Comparison of ENCODE assay signal across 8 mouse cellular contexts in the genomic region with DNA sequence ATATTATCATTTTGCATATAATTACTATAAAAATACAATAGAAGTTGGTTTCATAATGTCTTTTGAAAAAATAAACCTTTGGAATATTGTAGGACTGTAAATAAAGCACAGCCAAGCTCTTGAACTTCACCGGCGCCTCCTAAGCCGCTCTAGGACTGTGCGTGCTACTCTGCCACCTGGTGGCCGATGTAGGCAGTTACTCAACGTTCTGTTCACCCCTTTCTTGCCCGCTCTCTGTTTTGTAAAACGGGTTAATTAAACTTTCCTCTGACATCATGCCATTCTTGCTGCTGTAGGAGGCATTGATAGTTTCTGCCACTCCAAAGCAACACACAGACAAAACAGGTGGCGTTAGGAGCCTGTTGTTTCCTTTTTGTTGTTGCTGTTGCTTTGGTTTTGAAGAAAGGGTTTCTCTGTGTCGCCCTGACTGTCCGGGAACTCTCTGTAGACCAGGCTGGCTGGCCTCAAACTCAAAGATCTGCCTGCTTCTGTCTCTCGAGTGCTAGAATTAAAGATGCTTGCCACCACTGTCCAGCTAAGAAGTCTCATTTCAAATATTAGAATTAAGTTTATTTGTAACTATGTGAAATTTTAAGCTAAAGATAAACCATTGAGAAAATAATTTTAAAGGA. TPM values are rescaled to one million over a fixed set of nuclear protein-coding genes. Genes with fewer than 3 reads are reported as not detected.
A peak's percentile ranks its signal among the peaks of the same experiment; 100 is the strongest.
DNase-seq lines count a peak whose midpoint lies in the region; ATAC-seq and TF ChIP-seq lines count a peak whose summit lies in the region.

No protein-coding gene starts in this region.

- no peak overlapping the region for H3K4me3 ChIP-seq in ES-E14 (ENCODE audit: insufficient read depth in 1 of 2, low read depth in 1 of 2, low read length in 2 of 2, poor library complexity in 1 of 2, severe bottlenecking in 1 of 2)
- no peak overlapping the region for H3K4me3 ChIP-seq in lung, postnatal 0 days (ENCODE audit: low read depth, low read length)

- H3K36me3 ChIP-seq in ES-E14 (ENCODE audit: control insufficient read depth, insufficient read depth, low read length, poor library complexity, severe bottlenecking): no peaks in the 10 kb centered on the region
- no peaks in the 10 kb centered on the region for H3K36me3 ChIP-seq in lung, postnatal 0 days (ENCODE audit: insufficient read depth, low read length)

- peak; percentile 94 for TF ChIP-seq CTCF in lung, postnatal 0 days (IDR thresholded peaks at IDR 0.05)

- no peaks in the 10 kb centered on the region for H3K9me3 ChIP-seq in ES-E14 (ENCODE audit: control insufficient read depth, insufficient read depth, low read depth, low read length)
- no peaks in the 10 kb centered on the region for H3K9me3 ChIP-seq in lung, postnatal 0 days (ENCODE audit: low read length)

- no peak for TF ChIP-seq EP300 in lung, postnatal 0 days (IDR thresholded peaks at IDR 0.05)

- no peak overlapping the region for H3K9ac ChIP-seq in ES-E14 (ENCODE audit: insufficient read depth, low read depth, low read length, poor library complexity, severe bottlenecking)
- no peak overlapping the region for H3K9ac ChIP-seq in lung, postnatal 0 days (replicated peaks; ENCODE audit: low read depth)

- H3K4me1 ChIP-seq in ES-E14 (ENCODE audit: control insufficient read depth in 2 of 2, insufficient read depth in 2 of 2, low read length in 2 of 2, poor library complexity in 1 of 2): peaks cover 0 to 4% of the 10 kb centered on the region in 2 experiments; a peak in 1 of 4 replicates
- no peaks in the 10 kb centered on the region for H3K4me1 ChIP-seq in lung, postnatal 0 days (ENCODE audit: insufficient read depth, low read depth, low read length)

- no peaks in the 10 kb centered on the region for H3K27me3 ChIP-seq in lung, postnatal 0 days (replicated peaks; ENCODE audit: insufficient read depth, low read length)

- H3K4me2 ChIP-seq in lung, postnatal 0 days (replicated peaks; ENCODE audit: low read depth, low read length): no peak overlapping the region

- in situ Hi-C loops in ES-E14 (cut with MboI; ENCODE audit: low sequenced_read_pairs in 2 of 2, unreplicated experiment in 2 of 2): loop anchor here (5.0 to 25.0 kb wide), 2 partner anchors 260 to 300 kb away; no protein-coding TSS in a partner anchor

- WGBS in lung, postnatal 0 days: 10% methylated on average over 12 of the region's 12 CpGs

- no peak overlapping the region for H3K27ac ChIP-seq in ES-E14 (ENCODE audit: insufficient read depth, low read depth, low read length, poor library complexity, severe bottlenecking)
- H3K27ac ChIP-seq in lung, postnatal 0 days (ENCODE audit: low read length): no peak overlapping the region

- peak; percentile 77 for ATAC-seq in lung, postnatal 0 days

- peak; percentile 74 for DNase-seq in ES-E14 (ENCODE audit: low read depth, low spot score)
- DNase-seq in c-Kit-positive CD71-negative TER-119-negative erythroid progenitor cells, embryonic 14.5 days (ENCODE audit: low read depth): peak; percentile 44
- peak; percentile 43 for DNase-seq in fibroblast of lung, adult 2 months (ENCODE audit: low read depth)
- DNase-seq in heart, postnatal 36 days: peak; percentile 65 to 75
- peak; percentile 62 for DNase-seq in layer of hippocampus, adult 11-12 months (ENCODE audit: low spot score)
- peak; percentile 87 for DNase-seq in lung, postnatal 0 days (ENCODE audit: low spot score)
- DNase-seq in ovary, postnatal 10 days (ENCODE audit: low spot score): peak; percentile 36
- DNase-seq in thymus, postnatal 14 days: peak; percentile 63

- intact Hi-C loops in heart, postnatal 36 days (cut with DNase I): loop anchor here (1.0 to 5.0 kb wide), 3 partner anchors 254 to 610 kb away; no protein-coding TSS in a partner anchor

TF ChIP-seq in ES-E14, 5 proteins besides CTCF, POLR2A, EP300 and RAD21:
- TF ChIP-seq MAFK (IDR thresholded peaks at IDR 0.05; ENCODE audit: insufficient read depth, low read depth, low read length) (no peak), ZNF384 (IDR thresholded peaks at IDR 0.05; ENCODE audit: low read depth, low read length) (no peak), ZC3H11A (IDR thresholded peaks at IDR 0.05; ENCODE audit: borderline replicate concordance, low read depth, low read length) (peak; percentile 95), HCFC1 (IDR thresholded peaks at IDR 0.05; ENCODE audit: borderline replicate concordance, insufficient read depth, low read length) (no peak)

RNA-seq across cellular contexts. Expression of gene Cryz, which starts 24.1 kb away (rescaled TPM):
- total RNA-seq in ES-E14 (2012; rRNA removed): 11.3 and 14.5 TPM in 2 replicates
- 10 to 100 TPM; 17.5 to 18.2 TPM for total RNA-seq in heart, postnatal 36 days (2021)
- polyA plus RNA-seq in lung, postnatal 0 days (2015; fragmentation: Nextera tagmentation; extraction: Ambion mirVana): 4.8 and 5.1 TPM in 2 replicates

RNA-seq across cellular contexts. Expression of gene Tyw3, which starts 24.4 kb away (rescaled TPM):
- total RNA-seq in ES-E14 (2012; rRNA removed): 20.7 and 25.1 TPM in 2 replicates
- total RNA-seq in heart, postnatal 36 days (2021): 1 to 10 TPM; 3.4 to 4.8 TPM
- polyA plus RNA-seq in lung, postnatal 0 days (2015; fragmentation: Nextera tagmentation; extraction: Ambion mirVana): 4.2 and 4.4 TPM in 2 replicates

Comparison
In these comparisons a context has a peak if more than half of its experiments do, and no peak if none do; other contexts are left out.
1. DNase-seq: peak in every context shown above with its lines; median percentile 87 in lung, postnatal 0 days; 74 in ES-E14; 70 in heart, postnatal 36 days; 63 in thymus, postnatal 14 days; 62 in layer of hippocampus, adult 11-12 months; 44 in c-Kit-positive CD71-negative TER-119-negative erythroid progenitor cells, embryonic 14.5 days; 43 in fibroblast of lung, adult 2 months; 36 in ovary, postnatal 10 days.